Mouse (Mus musculus): ENCODE measurements at regions not wholly inside any gene's neighbourhood (a gene's known extent, or its start where the extent isn't known, plus 50 kb on each side); places are given as distances from the start of the nearest gene placed in this dataset.

DNA sequence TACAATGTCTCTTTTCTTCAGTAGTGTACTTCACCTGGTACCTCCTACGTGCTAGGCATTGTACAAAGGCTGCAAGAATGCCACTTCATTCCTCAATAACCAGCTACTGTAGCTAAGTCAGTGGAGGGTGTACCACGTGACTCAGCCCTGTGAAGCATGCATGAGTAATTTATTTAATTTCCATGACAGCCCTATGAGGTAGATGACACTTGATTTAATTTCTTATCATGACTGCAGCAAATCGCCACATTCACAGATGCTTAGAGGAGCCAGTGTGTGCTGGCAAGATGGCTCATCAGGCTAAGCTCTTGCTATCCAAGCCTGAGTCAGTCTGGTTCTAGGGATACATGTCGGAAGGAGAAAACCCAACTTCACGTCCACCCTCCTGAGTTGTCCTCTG is 642.0 kb upstream of the Tmem132c start:
- TF ChIP-seq CTCF (IDR thresholded peaks at IDR 0.05; ENCODE audit: extremely low read depth, insufficient read length, insufficient replicate concordance, low read depth, low read length) = no peak
- no peak for TF ChIP-seq POLR2A (IDR thresholded peaks at IDR 0.05; ENCODE audit: low read depth, low read length)

All from small intestine, adult 2 months (tissue).